Mouse (Mus musculus) liver, embryonic 14.5 days (tissue): ENCODE measurements around the gene Dalrd3. TPM values are rescaled to one million over a fixed set of nuclear protein-coding genes. Genes with fewer than 3 reads are reported as not detected.
A peak's percentile ranks its signal among the peaks of the same experiment; 100 is the strongest.
"Not testable (repeated sequence)": the region's sequence is repeated elsewhere in the genome, so short reads cannot be mapped to it uniquely, and the experiment has no call there.

Experiments
- ATAC-seq: fragments of 200-750 bp; cut with Nextera tagmentation; 2 replicates; pipeline ENCODE4 v1.8.0; 2017; ENCODE audit warnings: moderate number of reproducible peaks, mild to moderate bottlenecking, moderate library complexity; ENCODE audit not compliant: insufficient read depth
- DNase-seq, 3 experiments: peaks; one replicate each; pipeline ENCODE4 v3.0.0-alpha.2; 2012 to 2013; ENCODE audit warnings: low read depth in 3 of 3, low spot score in 3 of 3
- H3K27ac ChIP-seq: fragments of 300-500 bp; sonication (generic); 2 replicates; pipeline ENCODE4 v1.5.1; 2014; ENCODE audit warnings: moderate library complexity, mild to moderate bottlenecking, control low read depth, inconsistent platforms
- H3K27me3 ChIP-seq: fragments of 300-500 bp; sonication (generic); 2 replicates; pipeline ENCODE4 v1.6.1; 2014; ENCODE audit warnings: mild to moderate bottlenecking, low read length, moderate library complexity; ENCODE audit not compliant: control insufficient read depth, insufficient read depth
- H3K36me3 ChIP-seq: fragments of 300-500 bp; sonication (generic); replicated peaks from 2 replicates; pipeline ENCODE4 v1.6.1; 2014; ENCODE audit warnings: low read depth; ENCODE audit not compliant: control insufficient read depth, insufficient read depth
- H3K4me1 ChIP-seq, 2 experiments: fragments of 200-500 bp in 1 of 2; fragments of 300-500 bp in 1 of 2; sonication (generic) in 1 of 2; replicated peaks; 2 replicates each; pipeline ENCODE4 v1.6.1; 2012 to 2014; ENCODE audit warnings: antibody characterized with exemption in 1 of 2, inconsistent platforms in 1 of 2, low read length in 1 of 2; ENCODE audit not compliant: control insufficient read depth in 2 of 2, insufficient read depth in 2 of 2
- H3K4me2 ChIP-seq: fragments of 300-500 bp; sonication (generic); 2 replicates; pipeline ENCODE4 v1.6.1; 2014; ENCODE audit warnings: low read depth, mild to moderate bottlenecking, control low read depth, moderate library complexity
- H3K4me3 ChIP-seq, 2 experiments: fragments of 200-500 bp in 1 of 2; fragments of 300-500 bp in 1 of 2; sonication (generic) in 1 of 2; 2 replicates each; pipeline ENCODE4 v1.5.1; 2012 to 2014; ENCODE audit warnings: low read depth in 2 of 2, low read length in 2 of 2, mild to moderate bottlenecking in 2 of 2, control low read depth in 1 of 2, inconsistent platforms in 1 of 2, moderate library complexity in 1 of 2; ENCODE audit not compliant: insufficient read depth in 1 of 2
- H3K9ac ChIP-seq: fragments of 300-500 bp; sonication (generic); replicated peaks from 2 replicates; pipeline ENCODE4 v1.6.1; 2014; ENCODE audit warnings: mild to moderate bottlenecking, control low read depth, moderate library complexity
- H3K9me3 ChIP-seq: fragments of 300-500 bp; sonication (generic); 2 replicates; pipeline ENCODE4 v1.6.1; 2016; ENCODE audit warnings: low read length, mixed read lengths; ENCODE audit not compliant: control insufficient read depth
- CTCF ChIP-seq: IDR thresholded peaks from 2 replicates; pipeline ENCODE4 v1.5.1; 2016; ENCODE audit warnings: antibody characterized with exemption, low read depth, control low read depth
- EP300 ChIP-seq: IDR thresholded peaks from 2 replicates; pipeline ENCODE4 v1.6.1; 2016; ENCODE audit warnings: antibody characterized with exemption, low read depth
- WGBS: fragments of 180-500 bp; shearing (Covaris S2); extraction: QIAGEN DNeasy Blood & Tissue Kit; methylation state at CpG from one replicate; pipeline ENCODE4 v1.1.7; 2014; ENCODE audit not compliant: insufficient replicate concordance; 5-methylcytosine and 5-hydroxymethylcytosine counted together
- polyA plus RNA-seq, 2 experiments: library from polyadenylated mRNA; depleted of rRNA in 1 of 2; stranded (reverse) in 1 of 2; unstranded in 1 of 2; fragments of >200 nt; fragmentation: Nextera tagmentation in 1 of 2; extraction: Ambion mirVana in 1 of 2; gene quantifications; 2 replicates each; pipeline versions ENCODE4 v1.2.1 to v1.2.3; 2012 to 2014

The Dalrd3 gene
- polyA plus RNA-seq, 2 experiments: 26.4 to 43.8 TPM

DNA sequence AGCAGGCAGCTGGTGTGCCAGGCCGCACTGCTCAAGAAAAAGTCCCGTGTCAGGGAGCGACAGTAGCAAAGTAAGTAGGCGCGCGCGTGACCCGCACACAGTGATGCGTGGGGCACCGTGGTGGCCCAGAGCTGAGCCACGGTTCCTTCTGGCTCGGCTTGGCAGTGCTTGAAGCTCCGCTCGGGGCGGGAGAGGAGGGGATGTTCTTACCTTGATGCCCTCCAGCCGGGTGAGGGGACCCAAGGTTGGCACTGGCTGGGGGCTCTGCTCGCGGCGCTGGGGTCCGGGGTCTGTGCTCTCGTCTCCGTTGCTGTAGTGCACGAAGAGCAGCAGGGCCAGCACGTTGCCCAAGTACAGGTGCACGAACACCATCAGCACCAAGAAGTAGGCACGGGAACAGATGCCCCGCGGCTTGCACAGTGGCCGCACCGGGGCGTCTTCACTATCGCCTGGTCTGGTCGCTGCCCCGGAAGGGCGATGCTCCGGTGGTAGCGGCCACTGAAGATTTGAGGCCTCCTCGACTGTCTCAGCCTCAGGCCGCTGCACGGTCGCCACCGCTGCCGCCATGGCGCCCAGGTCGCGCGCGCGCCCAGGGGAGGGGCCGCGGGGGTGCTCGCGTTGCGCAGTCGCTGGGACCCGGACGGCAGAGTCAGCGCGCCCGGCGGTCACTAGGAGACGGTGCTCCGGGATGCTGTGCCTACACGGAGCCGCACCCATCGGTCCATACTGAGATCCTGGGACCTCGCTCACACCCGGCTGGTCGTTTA is 27.5 kb downstream of the Dalrd3 start, which contains the start of gene P4htm:
TSS of gene P4htm (minus strand) at position 670 of the 767 bp plus-strand sequence.
- Histone ChIP-seq H3K9ac (peak within 1 kb of the TSS; percentile 47), H3K27me3 (no peaks in the 10 kb centered on the region; the same call in 1 of the 2 replicates), H3K36me3 (no peaks in the 10 kb centered on the region), H3K9me3 (no peaks in the 10 kb centered on the region), H3K4me1 (no peaks in the 10 kb centered on the region), H3K27ac (no peak within 1 kb of the TSS), H3K4me3 (peak within 1 kb of the TSS; percentile 49 to 62), H3K4me2 (peak within 1 kb of the TSS; percentile 83)
- peak; percentile 62 for ATAC-seq
- 7% methylated on average over 69 of the region's 69 CpGs for WGBS
- no peak for DNase-seq
- TF ChIP-seq EP300 (no peak), CTCF (no peak)

DNA sequence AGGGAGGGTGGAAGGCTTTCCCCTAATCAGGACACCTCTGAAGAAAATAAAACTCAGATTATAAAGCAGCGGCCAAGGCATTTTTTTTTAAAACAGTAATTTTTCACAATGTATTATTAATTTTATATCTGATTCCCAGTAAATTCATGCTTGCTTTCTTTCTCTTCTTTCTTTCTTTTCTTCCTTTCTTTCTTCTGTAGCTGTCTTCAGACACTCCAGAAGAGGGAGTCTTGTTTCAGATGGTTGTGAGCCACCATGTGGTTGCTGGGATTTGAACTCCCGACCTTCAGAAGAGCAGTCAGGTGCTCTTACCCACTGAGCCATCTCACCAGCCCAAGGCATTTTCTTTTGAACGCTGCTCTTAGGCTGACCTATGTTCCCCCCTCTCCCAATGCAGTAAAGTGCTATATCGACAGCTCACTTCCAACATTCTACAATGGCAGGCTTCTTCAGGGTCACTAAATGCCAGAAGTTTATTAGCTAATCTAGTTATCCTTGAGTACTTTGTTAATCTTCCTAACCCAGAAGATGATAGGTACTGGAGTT is 29.4 kb downstream of the Dalrd3 start:
- no peak for ATAC-seq
- H3K9ac ChIP-seq: no peak overlapping the region
- no peaks in the 10 kb centered on the region for H3K9me3 ChIP-seq
- peaks cover 10% of the 10 kb centered on the region for H3K36me3 ChIP-seq
- no peak for DNase-seq
- H3K4me2 ChIP-seq: no peak overlapping the region
- 64% methylated on average over 4 of the region's 4 CpGs for WGBS
- no peaks in the 10 kb centered on the region; the same call in 1 of the 2 replicates for H3K27me3 ChIP-seq
- no peak overlapping the region for H3K4me3 ChIP-seq
- H3K27ac ChIP-seq: no peak overlapping the region
- no peaks in the 10 kb centered on the region for H3K4me1 ChIP-seq
- no peak for TF ChIP-seq CTCF
- no peak for TF ChIP-seq EP300

DNA sequence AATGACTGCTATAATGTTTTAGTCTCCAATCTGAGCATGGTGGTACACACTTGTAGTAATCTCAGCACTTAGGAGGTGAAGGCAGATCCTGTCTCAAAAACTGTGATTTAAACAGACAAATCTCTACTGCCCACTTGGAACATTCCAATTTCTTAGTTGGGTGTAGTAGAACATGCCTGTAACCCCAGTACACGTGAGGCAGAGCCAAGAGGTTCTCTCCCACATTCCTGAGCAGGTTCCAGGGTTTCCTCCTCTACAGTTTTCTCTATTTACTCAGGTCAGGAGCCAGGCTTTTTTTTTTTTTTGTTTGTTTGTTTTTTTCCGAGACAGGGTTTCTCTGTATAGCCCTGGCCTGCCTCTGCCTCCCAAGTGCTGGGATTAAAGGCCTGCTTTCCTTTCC is 30.3 kb downstream of the Dalrd3 start:
- Histone ChIP-seq H3K4me2 (no peak overlapping the region), H3K4me1 (no peaks in the 10 kb centered on the region), H3K27me3 (no peaks in the 10 kb centered on the region; the same call in 1 of the 2 replicates), H3K36me3 (peaks cover 18% of the 10 kb centered on the region), H3K9ac (no peak overlapping the region), H3K4me3 (no peak overlapping the region), H3K27ac (no peak overlapping the region), H3K9me3 (no peaks in the 10 kb centered on the region)
- no peak for TF ChIP-seq CTCF
- TF ChIP-seq EP300: no peak
- ATAC-seq (no peak), DNase-seq (no peak)
- 51% methylated on average over 2 of the region's 2 CpGs for WGBS

DNA sequence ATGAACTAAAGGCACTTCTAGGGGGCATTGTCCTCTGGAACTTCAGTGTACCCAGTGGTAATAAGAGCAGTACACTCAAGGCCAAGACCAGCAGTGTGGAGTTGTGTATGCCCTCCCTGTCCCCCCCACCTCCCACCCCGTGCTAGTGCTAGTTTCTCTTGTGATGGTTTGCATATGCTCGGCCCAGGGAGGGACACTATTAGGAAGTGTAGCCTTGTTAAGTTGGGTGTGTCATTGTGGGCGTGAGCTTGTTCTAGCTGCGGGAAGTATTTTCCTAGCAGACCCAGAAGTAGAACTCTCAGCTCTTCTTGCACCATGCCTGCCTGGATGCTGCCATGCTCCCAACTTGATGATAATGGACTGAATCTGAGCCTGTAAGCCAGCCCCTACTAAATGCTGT is 32.3 kb downstream of the Dalrd3 start:
- ATAC-seq (no peak), DNase-seq (no peak)
- Histone ChIP-seq H3K9me3 (no peaks in the 10 kb centered on the region), H3K4me1 (no peaks in the 10 kb centered on the region), H3K36me3 (peaks cover 31% of the 10 kb centered on the region), H3K4me3 (no peak overlapping the region), H3K9ac (no peak overlapping the region), H3K27me3 (no peaks in the 10 kb centered on the region; the same call in 1 of the 2 replicates), H3K4me2 (no peak overlapping the region), H3K27ac (no peak overlapping the region)
- TF ChIP-seq CTCF (no peak), EP300 (no peak)
- WGBS: 54% methylated on average over 4 of the region's 4 CpGs

DNA sequence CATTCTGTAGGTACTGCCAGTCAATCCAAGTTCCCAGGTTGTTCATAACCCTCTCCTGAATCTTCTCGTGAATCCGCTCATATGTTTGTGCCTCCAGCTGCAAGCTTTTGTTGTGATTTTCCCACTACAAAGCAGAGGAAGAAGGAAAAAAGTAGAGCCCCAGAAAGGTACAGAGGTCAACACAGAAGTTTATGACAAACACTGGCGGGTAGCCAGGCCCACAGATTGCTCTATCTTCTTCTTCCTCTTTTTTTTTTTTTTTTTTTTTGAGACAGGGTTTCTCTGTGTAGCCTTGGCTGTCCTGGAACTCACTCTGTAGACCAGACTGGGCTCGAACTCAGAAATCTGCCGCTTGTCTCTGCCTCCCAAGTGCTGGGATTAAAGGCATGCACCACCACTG is 38.2 kb downstream of the Dalrd3 start:
- H3K27me3 ChIP-seq, H3K27ac ChIP-seq, H3K9ac ChIP-seq, ATAC-seq, H3K4me3 ChIP-seq, H3K4me2 ChIP-seq, DNase-seq, H3K4me1 ChIP-seq, H3K9me3 ChIP-seq: not testable (repeated sequence)
- WGBS: 72% methylated on average over 5 of the region's 5 CpGs
- peaks cover 83% of the 10 kb centered on the region for H3K36me3 ChIP-seq
